Mouse (Mus musculus) embryonic facial prominence, embryonic 14.5 days (tissue): Measurements from ENCODE around the gene Ccno. TPM values are rescaled to one million over a fixed set of nuclear protein-coding genes. Genes with fewer than 3 reads are reported as not detected.
A peak's percentile ranks its signal among the peaks of the same experiment; 100 is the strongest.
"Not testable (repeated sequence)": the region's sequence is repeated elsewhere in the genome, so short reads cannot be mapped to it uniquely, and the experiment has no call there.

Experiments
- ATAC-seq: fragments of 200-750 bp; cut with Nextera tagmentation; 2 replicates; pipeline ENCODE4 v1.8.0; 2017; ENCODE audit warnings: low read depth, moderate number of reproducible peaks, moderate TSS enrichment
- DNase-seq: peaks from one replicate; pipeline ENCODE4 v3.0.0-alpha.2; 2015; ENCODE audit warnings: low spot score
- H3K27ac ChIP-seq: fragments of 300-500 bp; sonication (generic); replicated peaks from 2 replicates; pipeline ENCODE4 v1.5.1; 2014; ENCODE audit warnings: low read depth, mild to moderate bottlenecking, low read length, moderate library complexity
- H3K27me3 ChIP-seq: fragments of 300-500 bp; sonication (generic); replicated peaks from 2 replicates; pipeline ENCODE4 v1.6.1; 2014; ENCODE audit warnings: low read length; ENCODE audit not compliant: control insufficient read depth, insufficient read depth
- H3K36me3 ChIP-seq: fragments of 300-500 bp; sonication (generic); 2 replicates; pipeline ENCODE4 v1.6.1; 2014; ENCODE audit warnings: low read length, mixed read lengths; ENCODE audit not compliant: control insufficient read depth, insufficient read depth
- H3K4me1 ChIP-seq: fragments of 300-500 bp; sonication (generic); 2 replicates; pipeline ENCODE4 v1.6.1; 2014; ENCODE audit warnings: antibody characterized with exemption, low read length; ENCODE audit not compliant: control insufficient read depth, insufficient read depth
- H3K4me2 ChIP-seq: fragments of 300-500 bp; sonication (generic); 2 replicates; pipeline ENCODE4 v1.6.1; 2014; ENCODE audit warnings: low read depth, mild to moderate bottlenecking, low read length, moderate library complexity, mixed read lengths
- H3K4me3 ChIP-seq: fragments of 300-500 bp; sonication (generic); 2 replicates; pipeline ENCODE4 v1.5.1; 2014; ENCODE audit warnings: low read depth, mild to moderate bottlenecking, low read length
- H3K9ac ChIP-seq: fragments of 300-500 bp; sonication (generic); 2 replicates; pipeline ENCODE4 v1.6.1; 2014; ENCODE audit warnings: low read depth, mild to moderate bottlenecking, low read length, moderate library complexity, mixed read lengths
- H3K9me3 ChIP-seq: fragments of 300-500 bp; sonication (generic); 2 replicates; pipeline ENCODE4 v1.6.1; 2016; ENCODE audit warnings: low read length; ENCODE audit not compliant: control insufficient read depth
- WGBS: fragments of 180-500 bp; shearing (Covaris S2); extraction: QIAGEN DNeasy Blood & Tissue Kit; methylation state at CpG from one replicate; pipeline ENCODE4 v1.1.7; 2014; 5-methylcytosine and 5-hydroxymethylcytosine counted together
- polyA plus RNA-seq: library from polyadenylated mRNA; unstranded; fragments of >200 nt; fragmentation: Nextera tagmentation; extraction: Ambion mirVana; gene quantifications from 2 replicates; pipeline ENCODE4 v1.2.1, GENCODE M21; 2014

The Ccno gene
- polyA plus RNA-seq, 1 experiment from 2014 or later, result 9.0 TPM

DNA sequence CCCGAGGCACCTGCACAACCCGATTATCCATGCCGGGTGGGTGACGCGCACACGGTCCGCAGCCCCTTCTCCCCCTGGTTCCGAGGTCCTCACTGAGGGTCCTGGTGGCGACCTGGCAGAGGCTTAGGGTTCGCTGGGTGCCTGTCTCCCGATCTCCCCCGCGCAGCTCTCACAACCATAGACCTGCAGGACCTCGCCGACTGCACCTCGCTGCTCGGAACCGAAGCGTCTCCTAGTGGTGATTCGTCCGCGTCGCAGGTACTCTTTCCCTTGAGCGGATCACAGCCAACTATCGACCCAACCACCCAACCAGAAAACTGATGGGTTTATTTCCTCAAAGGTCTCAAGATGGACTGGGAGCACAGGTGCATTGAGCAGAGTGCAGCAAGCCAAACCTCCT is 6.6 kb downstream of the Ccno start:
- H3K4me3 ChIP-seq, result peak overlapping the region; percentile 42
- H3K27me3 ChIP-seq, result peaks cover 95% of the 10 kb centered on the region
- H3K4me1 ChIP-seq, result peaks cover 8% of the 10 kb centered on the region
- under 1% methylated on average over 24 of the region's 25 CpGs for WGBS
- H3K4me2 ChIP-seq, result peak overlapping the region; percentile 68
- peak overlapping the region; percentile 42; the same call in 1 of the 2 replicates for H3K9ac ChIP-seq
- no peaks in the 10 kb centered on the region for H3K36me3 ChIP-seq
- DNase-seq (peak; percentile 65), ATAC-seq (peak; percentile 74)
- H3K27ac ChIP-seq, result no peak overlapping the region
- no peaks in the 10 kb centered on the region for H3K9me3 ChIP-seq

DNA sequence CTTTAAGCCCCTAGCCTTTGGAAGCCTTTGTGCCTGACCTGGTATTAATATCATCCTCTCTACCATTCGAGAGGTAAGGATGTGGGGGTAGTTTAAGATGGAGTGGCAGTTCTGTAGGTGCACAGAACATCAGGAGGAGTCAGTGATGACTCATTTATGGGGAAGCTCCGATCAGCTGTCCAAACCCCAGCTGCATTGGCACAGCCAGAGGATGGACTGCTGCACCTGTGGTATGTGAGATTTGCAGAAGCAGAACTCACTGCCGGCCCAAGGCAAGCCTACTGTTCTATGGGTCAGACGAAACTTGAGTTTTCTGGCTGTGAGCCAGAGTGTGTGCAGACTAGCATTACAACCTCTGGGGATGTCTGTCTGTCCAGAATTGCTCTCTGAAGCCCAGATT is 8.8 kb downstream of the Ccno start:
- Histone ChIP-seq H3K27me3 (peaks cover 92% of the 10 kb centered on the region), H3K4me3 (no peak overlapping the region), H3K9me3 (no peaks in the 10 kb centered on the region), H3K27ac (no peak overlapping the region), H3K36me3 (no peaks in the 10 kb centered on the region), H3K4me2 (no peak overlapping the region), H3K4me1 (peaks cover 8% of the 10 kb centered on the region), H3K9ac (no peak overlapping the region)
- no peak for ATAC-seq
- WGBS, result 38% methylated on average over 4 of the region's 4 CpGs
- no peak for DNase-seq

GRCm38 (mm10) chr13:112997369-112997768 is 9.8 kb downstream of the Ccno start:
- H3K27ac ChIP-seq, result no peak overlapping the region
- 67% methylated on average over 6 of the region's 6 CpGs for WGBS
- H3K9me3 ChIP-seq, result no peaks in the 10 kb centered on the region
- H3K36me3 ChIP-seq, result no peaks in the 10 kb centered on the region
- H3K4me1 ChIP-seq, result peaks cover 8% of the 10 kb centered on the region
- no peak overlapping the region for H3K9ac ChIP-seq
- ATAC-seq, result no peak
- peaks cover 87% of the 10 kb centered on the region for H3K27me3 ChIP-seq
- H3K4me2 ChIP-seq, result no peak overlapping the region
- DNase-seq, result no peak
- no peak overlapping the region for H3K4me3 ChIP-seq

DNA sequence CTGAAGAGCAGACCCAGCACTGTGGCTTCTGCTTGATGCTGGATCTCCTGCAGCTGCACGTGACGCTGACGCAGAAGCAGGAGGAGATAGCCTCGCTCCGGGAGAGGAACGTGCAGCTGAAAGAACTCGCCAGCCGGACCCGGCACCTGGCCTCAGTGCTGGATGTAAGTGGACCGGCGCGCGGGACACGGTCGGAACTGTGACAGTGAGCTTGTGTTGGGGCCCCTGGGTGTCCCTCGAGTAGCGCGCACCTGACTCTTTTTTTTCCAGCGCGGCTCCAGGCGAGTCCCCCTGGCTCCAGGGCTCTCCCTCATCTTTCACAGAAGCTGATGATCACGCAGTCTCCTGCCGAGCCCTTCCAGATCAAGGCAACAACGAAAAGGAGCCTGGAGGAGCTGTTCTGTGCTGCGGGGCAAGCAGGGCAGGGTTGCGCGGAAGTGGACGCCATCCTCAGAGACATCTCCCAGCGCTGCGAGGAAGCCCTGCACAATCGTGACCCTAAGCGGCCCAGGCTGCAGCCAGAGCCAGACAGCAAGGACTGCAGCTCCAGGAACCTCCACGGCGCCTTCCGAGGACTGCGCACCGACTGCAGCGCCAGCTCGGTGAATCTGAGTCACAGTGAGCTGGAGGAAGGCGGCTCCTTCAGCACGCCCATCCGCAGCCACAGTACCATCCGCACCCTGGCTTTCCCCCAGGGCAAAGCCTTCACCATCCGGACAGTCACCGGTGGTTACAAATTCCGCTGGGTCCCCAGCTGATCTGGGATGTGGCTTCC is 11.0 kb downstream of the Ccno start:
- H3K4me1 ChIP-seq, result peaks cover 6% of the 10 kb centered on the region
- H3K4me3 ChIP-seq, result peak overlapping the region; percentile 48
- no peak overlapping the region for H3K27ac ChIP-seq
- H3K36me3 ChIP-seq, result no peaks in the 10 kb centered on the region
- no peaks in the 10 kb centered on the region for H3K9me3 ChIP-seq
- H3K4me2 ChIP-seq, result peak overlapping the region; percentile 95
- ATAC-seq (0 out of 2 replicates have a peak, but pooled peaks have one; percentile 22), DNase-seq (no peak)
- H3K27me3 ChIP-seq, result peaks cover 75% of the 10 kb centered on the region
- peak overlapping the region; percentile 57 for H3K9ac ChIP-seq
- under 1% methylated on average over 31 of the region's 46 CpGs for WGBS

DNA sequence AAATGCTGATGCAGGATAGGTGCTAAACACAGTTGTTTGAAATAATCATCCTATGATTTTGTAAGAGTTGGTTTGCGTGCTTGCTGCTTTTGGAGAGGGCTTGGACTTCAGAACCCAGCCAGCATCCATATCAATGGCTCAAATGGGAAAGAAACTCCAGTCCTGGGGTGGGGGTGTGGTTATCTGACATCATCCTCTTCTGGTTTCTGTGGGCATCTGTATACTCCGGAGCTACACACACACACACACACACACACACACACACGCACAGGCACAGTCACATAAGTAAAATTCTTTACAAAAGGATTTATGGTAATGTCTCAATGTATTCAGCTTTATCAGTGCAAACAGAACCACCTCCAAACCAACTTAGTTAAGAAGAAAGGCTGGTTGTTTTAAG is 12.5 kb downstream of the Ccno start:
- Histone ChIP-seq H3K4me1 (no peaks in the 10 kb centered on the region), H3K9ac (no peak overlapping the region), H3K4me3 (no peak overlapping the region), H3K36me3 (no peaks in the 10 kb centered on the region), H3K9me3 (no peaks in the 10 kb centered on the region), H3K4me2 (no peak overlapping the region), H3K27ac (no peak overlapping the region), H3K27me3 (peaks cover 60% of the 10 kb centered on the region)
- DNase-seq (no peak), ATAC-seq (no peak)
- WGBS, result 70% methylated on average over 3 of the region's 3 CpGs

DNA sequence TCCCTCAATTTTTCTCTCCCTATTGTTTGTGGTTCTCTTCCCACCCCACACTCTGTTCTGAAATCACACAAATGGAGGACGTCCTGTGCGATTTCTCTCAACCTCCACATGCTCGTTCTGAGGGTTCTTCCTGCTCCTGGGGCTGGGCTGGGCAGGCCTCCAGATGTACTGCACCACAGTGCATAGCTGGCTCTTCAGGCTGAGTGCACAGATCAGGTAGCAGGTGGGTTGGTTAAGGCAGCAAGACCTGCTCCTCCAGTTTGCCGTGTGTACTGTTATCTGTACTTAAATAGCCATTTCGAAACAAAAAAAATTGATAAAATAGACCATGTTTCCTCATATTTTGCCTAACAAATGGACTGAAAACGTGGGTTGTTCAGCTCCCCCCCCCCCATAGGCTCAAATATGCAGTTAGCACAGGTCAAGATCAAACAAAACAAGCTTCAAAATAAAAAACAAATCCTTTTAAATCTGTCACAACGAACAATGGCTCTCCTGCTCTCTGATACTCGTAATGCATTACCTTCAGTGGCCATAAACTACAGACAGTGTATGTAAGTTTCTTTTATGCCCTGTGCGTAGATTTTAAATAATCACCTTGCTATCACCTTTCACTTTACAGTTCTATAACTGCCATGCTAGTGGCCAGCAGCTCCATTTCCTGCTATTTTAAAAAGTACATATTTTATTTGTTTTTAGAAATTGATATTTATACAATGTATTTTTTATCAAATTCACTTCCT is 13.1 kb downstream of the Ccno start:
- no peak overlapping the region for H3K27ac ChIP-seq

DNA sequence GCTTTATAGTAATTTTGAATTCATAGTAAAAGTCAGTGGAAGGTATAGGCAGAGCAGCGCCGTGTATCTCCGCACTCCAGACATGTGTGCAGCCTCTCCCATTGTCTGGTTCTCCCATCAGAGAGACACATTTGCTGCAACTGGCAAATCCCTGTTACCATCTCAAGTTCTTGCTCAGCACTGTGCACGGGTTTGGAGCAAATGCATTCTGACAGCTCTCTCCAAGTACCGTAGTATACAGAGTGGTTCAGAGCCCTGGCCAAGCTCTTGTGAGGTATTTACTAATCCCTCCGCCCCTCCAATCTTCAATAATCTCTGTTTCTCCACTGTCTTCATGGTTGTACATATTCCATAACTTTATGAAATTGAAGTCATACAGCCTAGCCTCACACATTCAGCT is 25.1 kb downstream of the Ccno start:
- Histone ChIP-seq H3K9ac (no peak overlapping the region), H3K36me3 (no peaks in the 10 kb centered on the region), H3K27me3 (no peaks in the 10 kb centered on the region), H3K4me2 (peak overlapping the region; percentile 38; the same call in 1 of the 2 replicates), H3K4me1 (no peaks in the 10 kb centered on the region), H3K9me3 (no peaks in the 10 kb centered on the region), H3K27ac (no peak overlapping the region), H3K4me3 (no peak overlapping the region)
- DNase-seq (no peak), ATAC-seq (peak; percentile 50; the same call in 1 of the 2 replicates)
- 71% methylated on average over 6 of the region's 6 CpGs for WGBS

More for the DNA sequence above, 13.1 kb downstream of the Ccno start:
- ATAC-seq, result peak; percentile 94
- Histone ChIP-seq H3K4me2 (no peak overlapping the region), H3K4me1 (no peaks in the 10 kb centered on the region), H3K27me3 (peaks cover 54% of the 10 kb centered on the region), H3K9ac (no peak overlapping the region), H3K36me3 (no peaks in the 10 kb centered on the region), H3K4me3 (no peak overlapping the region), H3K9me3 (no peaks in the 10 kb centered on the region)
- WGBS, result 60% methylated on average over 9 of the region's 9 CpGs
- peak; percentile 84 for DNase-seq

- H3K4me1 ChIP-seq, H3K27ac ChIP-seq, H3K9me3 ChIP-seq, H3K9ac ChIP-seq, H3K36me3 ChIP-seq, ATAC-seq, H3K27me3 ChIP-seq, DNase-seq: not testable (repeated sequence)
- Histone ChIP-seq H3K4me2 (peak overlapping the region; percentile 38), H3K4me3 (peak overlapping the region; percentile 15; the same call in 1 of the 2 replicates)
- WGBS, result 42% methylated on average over 18 of the region's 20 CpGs
These were observed 25.8 kb downstream of the Ccno start for GRCm38 (mm10) chr13:113013174-113013953.
